Mouse (Mus musculus) adrenal gland (tissue): ENCODE measurements around the gene Gm47791.

Experiments
- intact Hi-C: fragments of 180-260 bp; cut with DNase I; formaldehyde crosslinking; loops from one replicate; pipeline ENCODE4 v1.15.1; 2025
- long read RNA-seq, 2 experiments: library from polyadenylated mRNA; unstranded; transcript quantifications; one replicate each; pipeline ENCODE4 v2.0.0; 2020; ENCODE audit warnings: borderline replicate concordance in 1 of 2; ENCODE audit not compliant: insufficient replicate concordance in 1 of 2

Gene Gm47791
- long read RNA-seq, experiment 1 = 0 reads
- long read RNA-seq, experiment 2 = 0 reads

GRCm38 (mm10) chr1:82771022-82771586 lies at the start of gene Gm47791:
TSS of gene Gm47791 (minus strand) at chr1:82771243.
- intact Hi-C loops = no loop called here

DNA sequence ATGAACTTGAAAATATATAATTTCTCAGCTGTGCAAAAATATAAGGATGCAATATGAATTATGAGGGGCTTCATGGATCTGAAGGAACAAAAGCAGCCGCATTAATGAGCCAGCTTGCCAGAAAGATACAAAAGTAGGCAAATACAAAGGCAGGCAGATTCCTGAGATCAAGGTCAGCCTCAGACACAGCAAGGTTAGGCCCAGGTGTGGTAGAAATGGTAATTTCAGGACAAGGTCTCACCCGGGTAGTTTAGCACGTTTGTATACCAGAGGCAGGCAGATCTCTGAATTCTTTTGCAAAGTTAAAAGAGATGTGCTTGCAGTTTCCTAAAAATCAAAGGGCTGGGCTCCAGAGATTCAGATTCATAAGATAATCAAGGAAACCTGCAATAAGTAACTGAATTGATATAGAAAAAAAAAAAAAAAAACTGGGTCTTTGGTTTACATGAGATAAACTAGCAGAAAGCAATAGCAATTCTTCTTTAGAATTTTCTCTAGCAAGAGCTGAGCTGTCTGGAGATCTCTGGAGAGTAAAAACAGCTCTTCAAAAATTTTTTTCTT lies 49.7 kb upstream of the Gm47791 start:
- intact Hi-C loops = no loop called here

DNA sequence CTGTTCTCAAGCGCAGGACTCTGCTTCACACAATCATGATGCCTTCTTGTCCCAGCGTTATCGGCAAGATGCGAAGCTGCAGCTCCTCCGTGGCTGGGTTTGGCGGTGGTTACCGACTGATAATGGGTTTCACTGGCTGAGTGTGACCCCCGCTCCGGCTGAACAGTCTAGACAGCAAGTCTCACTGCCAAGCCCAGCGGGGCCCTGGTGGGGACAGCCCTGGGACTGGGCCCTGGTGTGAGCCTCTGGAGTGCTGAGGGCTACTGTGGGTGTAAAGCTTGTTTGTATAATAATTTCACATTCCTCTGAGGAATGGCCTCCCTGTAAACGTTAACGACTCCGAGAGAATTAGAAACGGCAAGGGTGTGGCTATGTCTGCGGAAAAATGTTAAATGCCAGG lies 49.1 kb upstream of the Gm47791 start:
- intact Hi-C loops = no loop called here

- intact Hi-C loops = no loop called here
These were observed 48.3 kb upstream of the Gm47791 start for GRCm38 (mm10) chr1:82819366-82819765.

DNA sequence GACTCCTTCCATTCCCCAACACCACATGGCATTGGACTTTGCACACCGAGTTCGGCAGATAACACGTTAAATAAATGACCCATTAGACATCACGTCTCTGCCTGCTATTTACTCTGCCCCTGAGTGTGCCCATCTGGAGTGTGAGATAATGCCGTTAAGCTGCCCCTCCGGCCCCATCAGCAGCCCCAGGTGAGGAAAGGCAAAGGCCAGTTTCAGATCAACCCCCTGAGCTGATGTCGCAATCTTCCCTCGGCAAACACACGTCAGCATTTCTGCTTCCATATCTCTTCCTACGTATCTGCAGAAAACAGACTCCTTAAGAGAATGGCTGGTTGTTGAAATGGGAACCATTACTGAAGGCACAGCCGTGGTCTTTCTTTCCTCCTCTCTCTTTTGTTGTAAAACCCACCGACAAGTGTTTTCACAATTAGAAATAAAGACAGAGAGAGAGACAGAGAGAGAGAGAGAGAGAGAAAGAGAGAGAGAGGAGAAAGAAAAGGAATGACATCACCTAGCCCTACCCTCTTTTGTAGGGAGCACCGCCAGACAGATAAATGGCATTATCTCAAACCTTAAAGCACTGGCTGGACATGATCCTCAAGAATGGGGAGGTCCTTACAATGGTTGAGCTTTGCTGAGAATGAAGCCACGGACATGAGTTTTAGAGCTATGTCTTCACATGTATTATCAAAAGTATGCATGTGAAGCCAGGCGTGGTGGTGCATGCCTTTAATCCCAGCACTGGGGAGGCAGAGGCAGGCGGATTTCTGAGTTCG lies 45.1 kb upstream of the Gm47791 start:
- intact Hi-C loops = no loop called here

DNA sequence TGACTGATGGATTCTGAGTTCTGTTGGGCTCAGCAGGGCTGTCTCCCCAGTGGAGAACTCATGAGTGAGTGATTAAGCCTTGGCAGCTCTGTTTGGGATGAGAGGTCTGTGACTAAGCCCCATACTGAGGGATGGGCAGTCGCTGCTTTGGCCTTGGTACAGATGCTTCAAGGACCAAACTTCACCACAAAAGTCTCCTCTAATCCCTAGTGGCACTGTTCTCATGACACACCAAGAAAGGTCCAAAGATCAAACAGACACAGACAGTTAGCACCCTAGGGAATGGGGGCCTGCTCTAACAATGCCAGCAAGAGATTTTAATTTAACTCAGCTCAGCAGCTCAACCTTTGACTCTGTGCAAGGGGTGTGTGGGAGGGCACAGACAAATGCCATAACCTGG lies 40.7 kb upstream of the Gm47791 start:
- intact Hi-C loops = no loop called here

DNA sequence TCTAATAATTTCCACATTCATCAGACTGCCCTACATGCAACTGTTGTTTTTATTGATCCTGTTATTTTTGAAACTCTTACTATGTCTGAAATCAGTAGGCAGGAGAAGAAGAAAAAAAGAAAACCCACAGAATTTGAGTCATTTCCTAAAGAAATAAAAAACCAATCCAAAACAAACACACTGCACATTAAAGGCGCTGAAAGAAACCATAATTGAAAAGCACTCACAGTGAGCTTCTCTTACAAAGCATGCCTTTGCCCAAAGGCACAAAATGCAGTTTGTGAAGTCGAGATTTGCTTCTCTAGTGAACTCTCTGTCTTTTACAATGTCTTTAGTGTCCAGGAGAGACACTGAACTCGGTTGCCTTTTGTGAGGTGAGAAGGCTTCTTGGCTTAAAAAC lies 37.5 kb upstream of the Gm47791 start:
- intact Hi-C loops = no loop called here

DNA sequence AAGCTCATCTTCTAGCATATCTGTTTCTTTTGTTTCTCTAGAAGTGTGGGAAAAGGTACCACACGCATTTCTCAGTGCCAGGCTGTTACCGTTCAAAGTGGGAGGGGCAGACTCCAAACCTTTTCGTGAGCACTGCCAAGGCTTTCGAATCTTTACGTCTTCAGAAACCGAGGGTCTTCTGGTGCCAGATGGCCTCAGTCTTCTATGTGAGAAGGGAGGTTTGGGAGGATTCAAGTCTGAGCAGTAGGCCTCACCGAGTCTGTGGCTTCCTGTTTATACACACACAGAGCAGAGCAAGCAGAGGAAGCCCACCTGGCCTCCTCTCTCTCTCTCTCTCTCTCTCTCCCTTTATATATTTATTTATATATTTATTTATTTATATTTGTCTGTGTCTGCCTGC lies 36.2 kb upstream of the Gm47791 start:
- intact Hi-C loops = no loop called here

DNA sequence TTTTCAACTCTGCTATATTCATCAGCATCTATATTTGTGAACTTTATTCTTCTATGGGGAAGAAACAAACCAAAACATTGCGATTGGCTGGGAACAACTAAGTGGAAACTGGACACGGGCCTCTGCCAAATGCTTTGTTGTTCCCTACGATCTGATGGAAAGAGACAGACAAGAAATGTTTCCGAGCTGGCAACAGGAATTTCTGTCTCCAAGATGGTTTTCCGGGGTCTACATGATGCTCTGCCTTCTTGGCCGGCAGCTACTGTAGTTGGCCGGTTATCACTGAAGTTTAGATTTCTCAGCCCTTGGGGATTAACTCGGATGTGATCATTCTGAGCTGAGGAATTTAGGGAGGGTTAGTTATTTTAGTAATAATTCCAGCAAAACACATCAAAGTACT lies 35.3 kb upstream of the Gm47791 start:
- intact Hi-C loops = no loop called here

- intact Hi-C loops = no loop called here
These were observed 33.0 kb upstream of the Gm47791 start for GRCm38 (mm10) chr1:82804059-82804458.

DNA sequence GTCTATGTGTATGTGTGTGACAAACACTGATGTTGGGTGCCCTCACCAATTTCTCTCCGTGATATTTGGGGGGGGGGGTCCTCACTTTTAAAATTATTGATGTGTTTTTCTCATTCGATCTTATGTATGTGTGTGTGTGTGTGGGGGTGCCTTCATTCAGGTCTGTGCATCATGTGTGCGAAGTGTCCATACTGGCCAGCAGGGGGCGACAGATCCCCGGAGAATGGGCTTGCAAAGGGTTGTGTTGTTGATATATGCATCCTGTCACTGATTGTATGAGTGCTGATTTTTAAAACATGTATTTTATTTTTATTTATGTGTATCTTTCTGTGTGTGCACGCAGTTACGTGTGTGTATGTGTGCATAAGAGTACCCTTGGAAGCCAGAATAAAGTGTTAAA lies 32.6 kb upstream of the Gm47791 start:
- intact Hi-C loops = no loop called here

GRCm38 (mm10) chr1:82801105-82801783 lies 30.2 kb upstream of the Gm47791 start:
- intact Hi-C loops = no loop called here

DNA sequence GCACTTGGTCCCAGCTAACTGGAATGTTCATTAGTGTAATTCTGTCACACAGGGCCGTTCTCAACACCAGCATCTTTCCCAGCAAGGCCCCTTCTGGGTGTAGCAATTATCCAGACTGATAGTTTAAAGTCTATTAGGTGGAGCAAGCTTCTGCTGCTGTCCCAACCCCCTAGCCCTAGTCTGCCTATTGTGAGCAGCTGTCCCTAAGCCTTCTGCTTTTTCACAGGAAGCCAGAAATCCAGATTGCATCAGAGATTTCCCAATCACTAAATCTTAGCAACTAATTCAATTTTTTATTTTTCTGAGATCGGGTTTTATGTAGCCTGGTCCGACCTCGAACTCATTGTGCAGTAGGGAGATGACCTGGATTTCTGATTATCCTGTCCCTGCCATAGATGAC lies 27.9 kb upstream of the Gm47791 start:
- intact Hi-C loops = loop anchor here (5.0 kb wide), 1 partner anchor 38 kb away; the partner anchor contains the start of gene Agfg1

DNA sequence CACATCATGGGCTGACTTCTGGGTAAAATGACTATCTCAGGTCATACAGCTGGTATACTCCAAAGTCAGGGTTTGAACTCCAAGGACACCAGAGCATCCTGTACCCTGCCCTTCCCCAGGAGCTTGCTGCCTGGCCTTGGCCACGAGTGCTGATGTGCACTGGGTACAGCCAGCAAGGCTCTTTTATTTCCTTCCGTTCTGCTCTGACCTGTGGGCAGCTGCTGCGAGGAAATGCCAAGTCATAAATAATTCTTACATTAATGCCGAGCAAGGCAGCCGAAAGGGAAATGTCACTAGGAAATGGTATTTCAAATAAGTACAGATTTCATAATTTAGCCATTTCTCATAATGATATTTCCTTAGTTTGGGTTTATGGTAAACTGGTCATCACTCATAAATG lies 27.3 kb upstream of the Gm47791 start:
- intact Hi-C loops = loop anchor here (5.0 kb wide), 1 partner anchor 39 kb away; the partner anchor contains the start of gene Agfg1

- intact Hi-C loops = loop anchor here (5.0 kb wide), 1 partner anchor 40 kb away; the partner anchor contains the start of gene Agfg1
These were observed 26.0 kb upstream of the Gm47791 start for GRCm38 (mm10) chr1:82797088-82797487.

DNA sequence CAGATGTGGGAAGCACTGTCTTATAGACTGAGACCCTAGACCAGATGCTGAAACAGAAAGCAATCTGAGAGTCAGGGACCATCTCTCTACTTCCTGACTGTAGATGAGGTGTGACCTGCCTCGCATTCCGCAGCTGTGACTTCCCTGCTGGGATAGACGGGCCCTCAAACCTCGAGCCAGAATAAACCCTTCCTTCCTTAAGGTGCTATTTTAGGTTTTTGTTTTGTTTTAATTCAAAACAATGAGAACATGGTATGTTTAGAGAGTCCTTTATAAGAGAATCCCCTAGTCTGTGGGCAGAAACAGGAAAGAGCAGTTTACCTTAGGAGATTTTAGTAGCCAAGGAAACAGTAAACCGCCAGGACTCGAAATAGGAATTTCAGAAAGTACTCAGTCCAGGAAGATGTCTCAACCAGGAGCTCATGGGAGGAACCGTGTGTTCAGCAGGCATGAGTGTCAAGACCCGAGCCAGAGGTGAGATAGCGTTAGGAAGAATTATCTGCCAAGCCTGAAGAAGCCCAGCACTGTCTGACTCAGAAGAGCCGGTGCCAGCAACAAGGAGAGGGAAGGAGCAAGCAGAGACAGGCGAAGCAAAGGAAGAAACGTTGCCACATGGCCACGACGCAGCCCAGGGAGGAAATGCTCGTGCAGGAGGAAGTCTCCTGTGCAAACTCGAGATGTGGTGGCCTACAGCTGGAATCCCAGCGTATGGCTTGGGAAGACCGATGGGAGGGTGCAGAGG lies 24.8 kb upstream of the Gm47791 start:
- intact Hi-C loops = loop anchor here (5.0 kb wide), 1 partner anchor 41 kb away; the partner anchor contains the start of gene Agfg1

DNA sequence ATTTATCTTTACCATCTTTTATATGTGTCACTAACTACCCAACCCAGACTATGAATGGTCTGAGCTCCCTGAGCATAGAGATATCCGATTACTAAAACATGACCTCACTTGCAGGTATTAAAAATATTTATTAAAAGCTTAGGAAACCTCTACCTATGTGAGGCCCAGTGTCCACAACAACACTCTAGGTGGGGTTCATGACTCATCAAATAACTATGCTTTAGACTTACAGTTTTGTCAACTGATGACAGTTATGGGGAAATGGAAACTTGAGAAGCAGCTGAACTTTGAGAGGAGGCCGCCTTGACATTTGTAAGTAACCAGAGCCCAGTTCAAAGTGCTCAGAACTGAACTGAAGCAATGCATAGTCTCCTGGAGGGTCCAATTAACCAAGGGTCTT lies 24.2 kb upstream of the Gm47791 start:
- intact Hi-C loops = loop anchor here (5.0 kb wide), 1 partner anchor 42 kb away; the partner anchor contains the start of gene Agfg1

DNA sequence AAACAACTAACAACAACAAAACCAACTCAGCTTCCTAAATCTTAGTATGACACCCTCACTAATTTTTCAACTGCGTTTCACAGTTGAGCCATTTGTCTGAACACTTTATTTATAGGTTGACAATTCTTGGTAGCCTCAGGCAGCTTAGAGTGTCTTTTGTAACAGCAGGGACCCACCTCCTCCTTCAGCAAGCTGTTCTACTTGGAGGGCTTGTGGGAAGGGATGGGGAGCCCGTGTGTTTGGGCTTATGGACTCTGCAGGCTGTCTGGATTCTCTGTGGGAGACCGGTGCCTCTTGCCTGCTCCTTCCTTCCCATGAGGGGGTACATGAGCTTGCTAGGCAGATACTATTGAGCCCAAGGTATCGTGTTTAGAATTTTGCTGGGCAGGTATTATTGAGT lies 22.9 kb upstream of the Gm47791 start:
- intact Hi-C loops = no loop called here

- intact Hi-C loops = no loop called here
These were observed 22.1 kb upstream of the Gm47791 start for GRCm38 (mm10) chr1:82793110-82793509.

DNA sequence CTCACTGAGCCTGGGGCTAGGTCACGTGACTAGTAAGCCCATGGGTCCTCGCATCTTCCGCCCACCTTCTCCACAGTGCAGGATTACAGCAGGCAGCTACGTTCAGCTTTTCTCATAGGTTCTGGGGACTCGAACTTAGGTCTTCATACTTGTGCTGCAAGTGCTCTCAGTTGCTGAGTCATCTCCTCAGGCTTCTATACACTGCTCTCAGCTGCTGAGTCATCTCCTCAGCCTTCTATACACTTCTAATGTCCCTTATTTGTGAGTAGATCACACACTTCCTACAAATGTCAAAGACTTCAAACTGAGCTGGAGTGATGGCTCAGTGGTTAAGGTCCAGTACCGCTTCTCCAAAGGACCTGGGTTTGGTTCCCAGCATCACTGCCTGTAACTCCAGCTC lies 21.2 kb upstream of the Gm47791 start:
- intact Hi-C loops = no loop called here

- intact Hi-C loops = no loop called here
These were observed 20.1 kb upstream of the Gm47791 start for GRCm38 (mm10) chr1:82791105-82791504.
